In genomic region chr11:52129171-52129570, GRCm38 (mm10) we compare ENCODE assay signal across 11 mouse cellular contexts. TPM values are rescaled to one million over a fixed set of nuclear protein-coding genes. Genes with fewer than 3 reads are reported as not detected.
DNase-seq lines count a peak whose midpoint lies in the region; ATAC-seq and TF ChIP-seq lines count a peak whose summit lies in the region.
"Had no signal": no experiment of that assay in that cellular context is flagged by ENCODE, and none has a peak within 500 bp of the region (broad histone marks: within the 10 kb centered on the region; RNA-seq: fewer than 3 reads in every experiment).

No protein-coding gene starts in this region.

- ATAC-seq in lung, embryonic 15.5 days (ENCODE audit: borderline replicate concordance, extremely low read depth, low FRiP score, low TSS enrichment), result peak; percentile 25; the same call in 1 of the 2 replicates
- ATAC-seq: intestine, embryonic 16.5 days had no signal

- no peak overlapping the region for H3K4me3 ChIP-seq in heart, adult 2 months
- no peak overlapping the region for H3K4me3 ChIP-seq in lung, embryonic 15.5 days
- H3K4me3 ChIP-seq: erythroblast, embryonic 14.5 days had no signal

- H3K79me2 ChIP-seq in heart, adult 2 months (replicated peaks; ENCODE audit: control insufficient read depth, insufficient read depth, low read length), result no peaks in the 10 kb centered on the region; the same call in 1 of the 2 replicates

- no peak for DNase-seq in heart, adult 2 months
- no peak for DNase-seq in heart, postnatal 14 days
- DNase-seq in lung, postnatal 14 days, result no peak
- DNase-seq in NIH3T3 (ENCODE audit: low read depth), result peak; percentile 30
- peak; percentile 17 for DNase-seq in lung, postnatal 10 days
- DNase-seq in urinary bladder, adult 18-20 months (ENCODE audit: low spot score in 2 of 2), result no peak
- no peak for DNase-seq in spleen, postnatal 10 days (ENCODE audit: low spot score in 2 of 2)
- DNase-seq: liver had no signal

- H3K9me3 ChIP-seq in lung, embryonic 15.5 days, result no peaks in the 10 kb centered on the region

- WGBS in heart, adult 2 months, result 25% methylated on average over 3 of the region's 3 CpGs
- 27% methylated on average over 3 of the region's 3 CpGs for WGBS in lung, embryonic 15.5 days

- no peaks in the 10 kb centered on the region; the same call in 1 of the 2 replicates for H3K36me3 ChIP-seq in heart, adult 2 months (ENCODE audit: control insufficient read depth, insufficient read depth, low read length)
- H3K36me3 ChIP-seq in lung, embryonic 15.5 days, result peaks cover 12% of the 10 kb centered on the region

- no peak for TF ChIP-seq EP300 in heart, adult 2 months (IDR thresholded peaks at IDR 0.05; ENCODE audit: insufficient read depth, low read depth, low read length)

- peak overlapping the region; percentile 64; the same call in 1 of the 2 replicates for H3K27ac ChIP-seq in heart, adult 2 months
- peak overlapping the region; percentile 55; the same call in 1 of the 2 replicates for H3K27ac ChIP-seq in lung, embryonic 15.5 days

- H3K9ac ChIP-seq in heart, adult 2 months (ENCODE audit: low read depth, low read length), result no peak overlapping the region
- no peak overlapping the region for H3K9ac ChIP-seq in lung, embryonic 15.5 days

- no peak for TF ChIP-seq POLR2A in heart, adult 2 months (IDR thresholded peaks at IDR 0.05; ENCODE audit: insufficient read depth, low read depth, low read length)

- H3K4me1 ChIP-seq in heart, adult 2 months (ENCODE audit: control insufficient read depth, insufficient read depth, low read length), result no peaks in the 10 kb centered on the region
- 0 out of 2 replicates have a peak, but pooled peaks cover 17% of the 10 kb centered on the region for H3K4me1 ChIP-seq in lung, embryonic 15.5 days

- H3K4me2 ChIP-seq in lung, embryonic 15.5 days, result no peak overlapping the region

- H3K27me3 ChIP-seq in heart, adult 2 months (ENCODE audit: control insufficient read depth, insufficient read depth, low read length), result no peaks in the 10 kb centered on the region
- no peaks in the 10 kb centered on the region for H3K27me3 ChIP-seq in lung, embryonic 15.5 days

- intact Hi-C loops in heart, adult 2 months (cut with DNase I), result loop anchor here (5.0 kb wide), 1 partner anchor 62 kb away; no protein-coding TSS in a partner anchor
- intact Hi-C loops in heart, postnatal 14 days (cut with DNase I), result loop anchor here (5.0 kb wide), 1 partner anchor 72 kb away; no protein-coding TSS in a partner anchor

- peak; percentile 39 for TF ChIP-seq CTCF in heart, adult 2 months (IDR thresholded peaks at IDR 0.05)

RNA-seq across cellular contexts. Expression of gene Olfr1373, which starts 16.2 kb away (rescaled TPM):
- not detected for total RNA-seq in heart, adult 2 months (2021)
- polyA plus RNA-seq in heart, adult 2 months (2012; rRNA removed), result not detected in 2 replicates
- not detected for total RNA-seq in heart, postnatal 14 days (2021)
- polyA plus RNA-seq in lung, embryonic 15.5 days (2015; fragmentation: Nextera tagmentation; extraction: Ambion mirVana), result not detected in 2 replicates
- polyA plus RNA-seq: erythroblast, embryonic 14.5 days; intestine, embryonic 16.5 days had no signal

RNA-seq across cellular contexts. Expression of gene Ppp2ca, which starts 30.7 kb away (rescaled TPM):
- total RNA-seq in heart, adult 2 months (2021), result 10 to 100 TPM; 52.7 to 58.0 TPM
- 31.0 and 60.7 TPM in 2 replicates for polyA plus RNA-seq in heart, adult 2 months (2012; rRNA removed)
- 10 to 100 TPM; 55.4 to 60.4 TPM for total RNA-seq in heart, postnatal 14 days (2021)
- polyA plus RNA-seq in lung, embryonic 15.5 days (2015; fragmentation: Nextera tagmentation; extraction: Ambion mirVana), result 75.7 and 76.9 TPM in 2 replicates

Comparison
In these comparisons a context has a peak if more than half of its experiments do, and no peak if none do; other contexts are left out.
1. DNase-seq: peak in NIH3T3 (single experiment) and lung, postnatal 10 days (single experiment); none in heart, adult 2 months (0 of 2), heart, postnatal 14 days (0 of 2), lung, postnatal 14 days (single experiment), urinary bladder, adult 18-20 months (0 of 2) and spleen, postnatal 10 days (0 of 2).